Mouse (Mus musculus) right cerebral cortex, adult 2 months (tissue): ENCODE measurements at regions not wholly inside any gene's neighbourhood (a gene's known extent, or its start where the extent isn't known, plus 50 kb on each side); places are given as distances from the start of the nearest gene placed in this dataset.

Experiments used
- DNase-seq, 2 experiments: peaks; one replicate each; pipeline ENCODE4 v3.0.0; 2021 to 2022; ENCODE audit warnings: low spot score in 2 of 2

DNA sequence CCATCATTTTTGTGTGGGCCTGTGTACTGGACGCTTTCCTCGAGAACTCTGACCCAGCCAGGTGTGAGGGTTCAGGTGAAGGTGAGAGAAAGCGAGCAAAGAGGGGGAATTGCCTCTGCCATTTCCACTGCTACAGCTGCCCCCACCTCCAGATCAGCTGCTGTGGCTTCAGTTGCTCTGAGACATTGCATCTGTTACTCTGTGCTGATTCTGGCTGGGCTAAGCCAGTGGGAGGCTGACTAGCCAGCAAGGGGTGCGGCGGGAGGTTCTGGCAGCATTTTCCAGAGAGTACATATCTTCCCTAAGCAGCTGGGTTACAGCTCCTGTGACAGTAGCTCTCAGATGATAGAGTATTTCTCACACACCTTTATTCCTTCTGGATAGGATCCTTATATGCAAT lies 712.7 kb upstream of the Cdh18 start:
- DNase-seq, result peak; percentile 9 to 21

DNA sequence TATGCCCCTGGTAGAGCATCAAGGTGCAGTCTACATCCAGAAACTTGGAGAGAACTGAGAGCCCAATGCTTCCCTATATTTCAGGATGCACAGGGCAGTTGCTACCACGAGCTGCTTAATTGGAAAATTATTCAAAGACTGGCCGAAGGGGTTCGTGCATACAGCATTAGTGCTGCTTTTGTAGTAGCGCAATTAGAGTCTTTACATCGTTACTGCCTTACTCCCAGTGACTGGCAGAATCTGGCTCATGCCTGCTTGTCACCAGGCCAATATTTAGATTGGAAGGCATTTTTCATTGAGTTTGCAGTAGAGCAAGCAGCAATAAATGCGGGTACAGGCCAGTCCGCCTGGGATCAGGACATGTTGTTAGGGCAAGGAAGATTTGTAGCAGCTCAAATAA lies 690.3 kb upstream of the Cdh18 start:
- no peak for DNase-seq

DNA sequence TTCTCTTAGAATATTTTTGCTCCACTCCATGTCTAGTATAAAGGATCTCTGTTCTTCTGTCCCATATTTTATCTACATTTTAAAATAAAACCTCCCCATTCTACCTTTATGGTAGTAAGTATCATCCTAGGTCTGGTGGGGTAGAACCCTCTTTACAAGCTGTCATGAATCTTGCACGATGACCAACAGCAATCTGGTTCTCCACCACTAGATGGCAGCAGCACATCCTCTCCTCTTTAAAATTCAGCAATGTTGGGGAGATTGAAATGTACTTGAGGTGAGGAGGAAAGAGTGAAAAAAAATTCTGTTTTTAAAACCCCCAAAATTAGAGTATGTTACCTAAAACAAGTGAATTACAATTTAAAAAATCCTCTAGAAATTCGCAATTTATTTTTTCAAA lies 663.6 kb upstream of the Cdh18 start:
- peak; percentile 71 to 84 for DNase-seq
